Mouse (Mus musculus) spleen, embryonic (tissue): ENCODE results near the gene Prpf40b.

Source experiments
- CTCF ChIA-PET: fragments of 350-600 bp; sonication (Branson Sonifier 250); formaldehyde crosslinking; loops from one replicate; lab custom pipeline; 2022; lab: Charles Lee

The Prpf40b gene

DNA sequence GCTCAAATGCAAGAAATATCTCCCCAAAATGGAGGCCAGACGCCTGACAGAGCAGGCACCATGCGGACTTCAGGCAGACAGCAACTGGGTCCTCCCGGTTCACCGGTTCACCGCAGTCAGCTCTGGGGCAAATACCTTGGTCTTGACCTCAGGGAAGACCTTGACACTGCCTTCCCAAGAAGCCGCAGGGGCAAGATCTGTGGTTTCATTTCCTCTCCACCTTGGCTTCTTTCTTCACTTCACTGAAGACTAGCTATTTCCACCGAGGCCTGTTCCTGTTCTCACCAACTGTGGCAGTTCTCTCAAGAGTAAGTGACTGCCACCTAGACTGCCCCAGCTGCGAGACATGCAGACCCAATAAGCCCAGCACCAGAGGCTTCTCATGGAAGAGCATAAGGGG is 70.0 kb downstream of the Prpf40b start:
- CTCF ChIA-PET = interaction anchor here (1.1 kb wide), 1 partner anchor 23 kb away, joined by 3 read pairs; no protein-coding TSS in a partner anchor
